Mouse (Mus musculus) limb, embryonic 14.5 days (tissue): ENCODE results near the gene Pcsk6. TPM values are rescaled to one million over a fixed set of nuclear protein-coding genes. Genes with fewer than 3 reads are reported as not detected.
"Not testable (repeated sequence)": the region's sequence is repeated elsewhere in the genome, so short reads cannot be mapped to it uniquely, and the experiment has no call there.

ENCODE experiments used
- ATAC-seq: fragments of 200-750 bp; cut with Nextera tagmentation; 2 replicates; pipeline ENCODE4 v1.8.0; 2017; ENCODE audit warnings: low read depth, moderate number of reproducible peaks, moderate TSS enrichment; ENCODE audit not compliant: low FRiP score
- DNase-seq: peaks from one replicate; pipeline ENCODE4 v3.0.0-alpha.2; 2015; ENCODE audit warnings: low spot score
- H3K27ac ChIP-seq: fragments of 300-500 bp; sonication (generic); replicated peaks from 2 replicates; pipeline ENCODE4 v1.5.1; 2014; ENCODE audit warnings: low read depth, mild to moderate bottlenecking, low read length, moderate library complexity, mixed read lengths
- H3K27me3 ChIP-seq: fragments of 300-500 bp; sonication (generic); 2 replicates; pipeline ENCODE4 v1.6.1; 2014; ENCODE audit warnings: low read length, mixed read lengths; ENCODE audit not compliant: control insufficient read depth, insufficient read depth
- H3K36me3 ChIP-seq: fragments of 300-500 bp; sonication (generic); 2 replicates; pipeline ENCODE4 v1.6.1; 2014; ENCODE audit warnings: mild to moderate bottlenecking, low read length, moderate library complexity, mixed read lengths; ENCODE audit not compliant: control insufficient read depth, insufficient read depth
- H3K4me1 ChIP-seq: fragments of 300-500 bp; sonication (generic); 2 replicates; pipeline ENCODE4 v1.6.1; 2014; ENCODE audit warnings: antibody characterized with exemption, low read length, mixed read lengths; ENCODE audit not compliant: control insufficient read depth, insufficient read depth
- H3K4me2 ChIP-seq: fragments of 300-500 bp; sonication (generic); replicated peaks from 2 replicates; pipeline ENCODE4 v1.6.1; 2014; ENCODE audit warnings: low read depth, mild to moderate bottlenecking, low read length, moderate library complexity; ENCODE audit not compliant: severe bottlenecking
- H3K4me3 ChIP-seq: fragments of 300-500 bp; sonication (generic); replicated peaks from 2 replicates; pipeline ENCODE4 v1.5.1; 2014; ENCODE audit warnings: low read length
- H3K9ac ChIP-seq: fragments of 300-500 bp; sonication (generic); 2 replicates; pipeline ENCODE4 v1.6.1; 2014; ENCODE audit warnings: mild to moderate bottlenecking, low read depth, low read length, moderate library complexity; ENCODE audit not compliant: severe bottlenecking
- H3K9me3 ChIP-seq: fragments of 300-500 bp; sonication (generic); 2 replicates; pipeline ENCODE4 v1.6.1; 2016; ENCODE audit warnings: low read length; ENCODE audit not compliant: control insufficient read depth
- POLR2A ChIP-seq: fragments of 200-500 bp; IDR thresholded peaks from 2 replicates; pipeline ENCODE4 v1.8.0; 2012; ENCODE audit warnings: inconsistent platforms, mild to moderate bottlenecking, moderate library complexity, borderline replicate concordance; ENCODE audit not compliant: insufficient read depth, insufficient read length; ENCODE audit errors: extremely low read depth
- WGBS: fragments of 180-500 bp; shearing (Covaris S2); extraction: QIAGEN DNeasy Blood & Tissue Kit; methylation state at CpG from one replicate; pipeline ENCODE4 v1.1.7; 2014; 5-methylcytosine and 5-hydroxymethylcytosine counted together
- polyA plus RNA-seq, 2 experiments: library from polyadenylated mRNA; depleted of rRNA in 1 of 2; stranded (reverse) in 1 of 2; unstranded in 1 of 2; fragments of >200 nt; fragmentation: Nextera tagmentation in 1 of 2; extraction: Ambion mirVana in 1 of 2; gene quantifications; 2 replicates each; pipeline versions ENCODE4 v1.2.1 to v1.2.3; 2012 to 2014

The Pcsk6 gene
- polyA plus RNA-seq, 2 experiments, result 15.2 to 34.1 TPM

DNA sequence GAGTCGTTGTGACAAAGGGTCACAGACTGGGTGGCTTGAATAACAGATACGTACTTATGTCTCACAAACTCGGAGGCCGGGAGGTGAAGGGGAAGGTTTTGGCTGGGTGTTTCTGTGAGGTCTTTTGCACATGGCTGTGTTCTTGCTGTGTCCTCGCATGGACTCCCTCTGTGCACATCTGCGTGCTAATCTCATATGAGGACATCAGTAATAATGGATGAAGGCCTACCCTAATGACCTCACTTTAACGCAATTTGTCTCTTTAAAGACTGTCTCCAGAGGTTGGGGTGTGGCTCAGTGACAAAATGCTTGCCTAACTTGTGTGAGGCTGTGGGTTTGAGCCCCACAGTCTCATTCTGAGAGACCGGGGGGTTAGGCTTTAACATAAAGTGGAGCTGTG is 55.0 kb downstream of the Pcsk6 start:
- Histone ChIP-seq H3K4me1 (peaks cover 4% of the 10 kb centered on the region), H3K9ac (no peak overlapping the region), H3K36me3 (no peaks in the 10 kb centered on the region), H3K4me2 (no peak overlapping the region), H3K27ac (no peak overlapping the region), H3K4me3 (no peak overlapping the region), H3K27me3 (no peaks in the 10 kb centered on the region), H3K9me3 (no peaks in the 10 kb centered on the region)
- ATAC-seq, result no peak
- DNase-seq, result no peak
- TF ChIP-seq POLR2A, result no peak
- WGBS, result 64% methylated on average over 8 of the region's 8 CpGs

DNA sequence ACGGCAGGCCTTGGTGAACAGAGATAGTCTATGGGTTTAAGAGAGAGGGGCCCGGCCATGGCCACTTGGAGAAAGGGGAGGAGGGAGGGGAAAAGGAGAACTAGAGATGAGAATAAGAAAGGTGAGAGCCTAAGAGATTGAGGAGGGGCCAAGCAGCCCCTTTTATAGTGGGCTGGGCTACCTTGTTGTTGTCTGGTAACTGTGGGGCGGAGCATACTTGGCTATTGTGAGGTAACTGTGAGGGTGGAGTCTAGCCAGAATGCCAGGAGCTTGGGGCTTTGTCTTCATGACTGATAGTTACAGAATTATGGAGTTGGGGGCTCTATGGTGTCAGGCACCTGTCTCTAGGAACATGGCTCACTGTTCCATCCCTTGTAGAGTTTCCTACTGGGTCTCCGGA is 56.9 kb downstream of the Pcsk6 start:
- Histone ChIP-seq H3K36me3 (no peaks in the 10 kb centered on the region), H3K4me3 (no peak overlapping the region), H3K4me2 (no peak overlapping the region), H3K4me1 (no peaks in the 10 kb centered on the region; the same call in none of the 2 replicates), H3K9ac (no peak overlapping the region), H3K9me3 (0 out of 2 replicates have a peak, but pooled peaks cover 4% of the 10 kb centered on the region), H3K27me3 (no peaks in the 10 kb centered on the region), H3K27ac (no peak overlapping the region)
- ATAC-seq, result no peak
- no peak for TF ChIP-seq POLR2A
- WGBS, result 92% methylated on average over 4 of the region's 4 CpGs
- DNase-seq, result no peak

- no peak for TF ChIP-seq POLR2A
- 37% methylated on average over 5 of the region's 5 CpGs for WGBS
- no peaks in the 10 kb centered on the region for H3K27me3 ChIP-seq
- H3K4me3 ChIP-seq, result no peak overlapping the region
- peaks cover 2% of the 10 kb centered on the region; the same call in 1 of the 2 replicates for H3K4me1 ChIP-seq
- DNase-seq (no peak), ATAC-seq (no peak)
- H3K36me3 ChIP-seq, result no peaks in the 10 kb centered on the region
- H3K9ac ChIP-seq, result no peak overlapping the region
- no peak overlapping the region for H3K27ac ChIP-seq
- no peaks in the 10 kb centered on the region for H3K9me3 ChIP-seq
- no peak overlapping the region for H3K4me2 ChIP-seq
Observed at GRCm38 (mm10) chr7:65929398-65929797, 67.9 kb downstream of the Pcsk6 start.

GRCm38 (mm10) chr7:65930478-65930877 is 68.9 kb downstream of the Pcsk6 start:
- no peak overlapping the region for H3K9ac ChIP-seq
- no peak overlapping the region for H3K4me3 ChIP-seq
- WGBS, result 66% methylated on average over 10 of the region's 11 CpGs
- H3K4me2 ChIP-seq, result no peak overlapping the region
- H3K9me3 ChIP-seq, result no peaks in the 10 kb centered on the region
- peaks cover 2% of the 10 kb centered on the region; the same call in 1 of the 2 replicates for H3K4me1 ChIP-seq
- no peaks in the 10 kb centered on the region for H3K27me3 ChIP-seq
- no peak overlapping the region for H3K27ac ChIP-seq
- no peak for ATAC-seq
- no peak for TF ChIP-seq POLR2A
- DNase-seq, result no peak
- H3K36me3 ChIP-seq, result no peaks in the 10 kb centered on the region

DNA sequence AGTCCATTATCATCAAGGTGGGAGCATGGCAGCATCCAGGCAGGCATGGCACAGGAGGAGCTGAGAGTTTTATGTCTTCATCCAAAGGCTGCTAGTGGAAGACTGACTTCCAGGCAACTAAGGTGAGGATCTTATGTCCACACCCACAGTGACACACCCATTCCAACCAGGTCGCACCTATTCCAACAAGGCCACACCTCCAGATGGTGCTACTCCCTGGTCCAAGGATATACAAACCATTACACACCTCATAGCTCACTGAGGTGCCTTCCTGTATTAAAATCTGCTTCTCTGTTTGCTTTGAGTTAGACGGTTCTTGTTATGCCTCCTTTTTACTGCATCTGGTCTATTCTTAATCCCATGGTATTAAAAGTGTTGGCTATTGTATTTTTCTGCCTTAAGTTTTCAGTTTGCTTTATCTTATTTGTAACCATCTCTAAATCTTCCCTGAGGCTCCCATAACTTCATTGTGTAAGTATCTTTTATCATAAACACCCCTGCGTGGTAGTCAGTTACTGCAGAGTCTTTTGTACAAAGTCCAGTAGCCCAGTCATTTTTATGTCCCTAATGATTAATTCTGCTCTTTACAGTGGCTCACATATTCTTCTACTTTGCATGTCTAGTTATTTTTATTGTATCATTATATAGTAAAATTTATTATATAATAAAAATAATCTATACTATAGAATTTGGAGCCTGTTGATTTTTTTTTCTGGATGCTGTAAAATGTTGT is 72.9 kb downstream of the Pcsk6 start:
- not testable (repeated sequence) for H3K4me2 ChIP-seq, ATAC-seq

More for the DNA sequence above, 72.9 kb downstream of the Pcsk6 start:
- not testable (repeated sequence) for H3K4me1 ChIP-seq, H3K9ac ChIP-seq, DNase-seq, H3K9me3 ChIP-seq, H3K27me3 ChIP-seq, H3K27ac ChIP-seq, H3K4me3 ChIP-seq, H3K36me3 ChIP-seq
- 45% methylated on average over 3 of the region's 3 CpGs for WGBS
